ENCODE assay signal across 14 mouse cellular contexts in genomic region chr4:82549762-82550380, GRCm38 (mm10).
"Had no signal": no experiment of that assay in that cellular context is flagged by ENCODE, and none has a peak within 500 bp of the region (broad histone marks: within the 10 kb centered on the region; RNA-seq: fewer than 3 reads in every experiment).

No protein-coding gene starts in this region.

- ATAC-seq: lung, postnatal 0 days; midbrain, embryonic 13.5 days had no signal

- H3K27ac ChIP-seq: left cerebral cortex, adult 2 months; limb, embryonic 10.5 days; liver, embryonic 15.5 days; midbrain, embryonic 13.5 days; neural tube, embryonic 13.5 days had no signal

- H3K27me3 ChIP-seq: liver, embryonic 15.5 days; neural tube, embryonic 13.5 days had no signal

- H3K4me1 ChIP-seq: limb, embryonic 10.5 days; liver, embryonic 15.5 days; midbrain, embryonic 13.5 days had no signal

- H3K4me3 ChIP-seq: left cerebral cortex, adult 2 months; limb, embryonic 10.5 days; liver, embryonic 15.5 days; midbrain, embryonic 13.5 days; neural tube, embryonic 13.5 days had no signal

- H3K4me2 ChIP-seq: liver, embryonic 11.5 days; liver, embryonic 15.5 days; midbrain, embryonic 13.5 days; neural tube, embryonic 13.5 days had no signal

- DNase-seq: kidney, postnatal 10 days; kidney, postnatal 4 days; lung, adult 2 months; lung, postnatal 36 days; retina, postnatal 1 day; right cerebral cortex, postnatal 14 days; thymus, postnatal 36 days had no signal

- H3K9me3 ChIP-seq: limb, embryonic 10.5 days; liver, embryonic 15.5 days; midbrain, embryonic 13.5 days; neural tube, embryonic 13.5 days had no signal

- H3K9ac ChIP-seq: liver, embryonic 15.5 days; midbrain, embryonic 13.5 days; neural tube, embryonic 13.5 days had no signal

- H3K36me3 ChIP-seq: limb, embryonic 10.5 days; liver, embryonic 15.5 days; midbrain, embryonic 13.5 days; neural tube, embryonic 13.5 days had no signal
